Mouse (Mus musculus) hindbrain, embryonic 11.5 days (tissue): ENCODE measurements around the gene Barhl2. TPM values are rescaled to one million over a fixed set of nuclear protein-coding genes. Genes with fewer than 3 reads are reported as not detected.

Source experiments
- polyA plus RNA-seq: library from polyadenylated mRNA; unstranded; fragments of >200 nt; fragmentation: Nextera tagmentation; extraction: Ambion mirVana; gene quantifications from 2 replicates; pipeline ENCODE4 v1.2.1, GENCODE M21; 2014

Gene Barhl2
- polyA plus RNA-seq, 1 experiment from 2014 or later = 2.0 TPM

Other genes with a start within 250 kb of the Barhl2 start
- not detected in 2 replicates for gene Gm17304, start 150.9 kb upstream of the Barhl2 start, polyA plus RNA-seq
- 86.4 and 119 TPM in 2 replicates for gene Zfp644, start 239.1 kb upstream of the Barhl2 start, polyA plus RNA-seq